Mouse (Mus musculus) kidney, adult 2 months (tissue): ENCODE data around the gene Cgrrf1.

Source experiments
- CTCF ChIP-seq: fragments of 200-500 bp; conservative IDR thresholded peaks from 2 replicates; pipeline ENCODE4 v1.5.1; 2011; ENCODE audit warnings: low read depth, mild to moderate bottlenecking, control low read depth, low read length, moderate library complexity, mixed read lengths; ENCODE audit not compliant: insufficient read depth, insufficient read length
- POLR2A ChIP-seq: fragments of 200-500 bp; IDR thresholded peaks from one replicate; pipeline ENCODE4 v1.6.1; 2011; ENCODE audit warnings: low read depth, low read length, control low read depth

GRCm38 (mm10) chr14:46788505-46788901 is 43.4 kb upstream of the Cgrrf1 start:
- TF ChIP-seq CTCF (no peak), POLR2A (no peak)
